Mouse (Mus musculus) layer of hippocampus, adult 2 months (tissue): ENCODE measurements around the gene Cds1. TPM values are rescaled to one million over a fixed set of nuclear protein-coding genes. Genes with fewer than 3 reads are reported as not detected.

Source experiments
- DNase-seq, 2 experiments: peaks; one replicate each; pipeline ENCODE4 v3.0.0; 2022; ENCODE audit warnings: low spot score in 2 of 2
- H3K27ac ChIP-seq: fragments of 200-600 bp; 2 replicates; pipeline ENCODE4 v1.8.1; 2022
- H3K4me3 ChIP-seq: fragments of 200-600 bp; 2 replicates; pipeline ENCODE4 v1.8.1; 2022; ENCODE audit warnings: mild to moderate bottlenecking
- CTCF ChIP-seq: fragments of 200-600 bp; conservative IDR thresholded peaks from 2 replicates; pipeline ENCODE4 v1.8.1; 2022; ENCODE audit warnings: antibody characterized with exemption, mild to moderate bottlenecking, moderate library complexity
- long read RNA-seq, 2 experiments: library from polyadenylated mRNA; stranded (forward); transcript quantifications; one replicate each; pipeline ENCODE4 v2.0.0; 2021; ENCODE audit warnings: borderline mapping rate in 2 of 2
- total RNA-seq, 2 experiments: library from RNA; stranded (reverse); gene quantifications; 2 replicates each; pipeline ENCODE4 v1.2.3; 2021

Gene Cds1
- 10 to 100 TPM; 58.4 to 60.3 TPM for total RNA-seq
- long read RNA-seq, experiment 1, transcript Cds1-201 (13 exons, 3,924 nt) = major isoform, 59 of 71 reads
- long read RNA-seq, experiment 1, partial matches to known transcripts = 5 of 71 reads
- long read RNA-seq, experiment 1, other reads (novel, unspliced or antisense) = 7 of 71 reads
- long read RNA-seq, experiment 2, transcript Cds1-201 (13 exons, 3,924 nt) = major isoform, 81 of 96 reads
- long read RNA-seq, experiment 2, partial matches to known transcripts = 9 of 96 reads
- long read RNA-seq, experiment 2, other reads (novel, unspliced or antisense) = 6 of 96 reads

DNA sequence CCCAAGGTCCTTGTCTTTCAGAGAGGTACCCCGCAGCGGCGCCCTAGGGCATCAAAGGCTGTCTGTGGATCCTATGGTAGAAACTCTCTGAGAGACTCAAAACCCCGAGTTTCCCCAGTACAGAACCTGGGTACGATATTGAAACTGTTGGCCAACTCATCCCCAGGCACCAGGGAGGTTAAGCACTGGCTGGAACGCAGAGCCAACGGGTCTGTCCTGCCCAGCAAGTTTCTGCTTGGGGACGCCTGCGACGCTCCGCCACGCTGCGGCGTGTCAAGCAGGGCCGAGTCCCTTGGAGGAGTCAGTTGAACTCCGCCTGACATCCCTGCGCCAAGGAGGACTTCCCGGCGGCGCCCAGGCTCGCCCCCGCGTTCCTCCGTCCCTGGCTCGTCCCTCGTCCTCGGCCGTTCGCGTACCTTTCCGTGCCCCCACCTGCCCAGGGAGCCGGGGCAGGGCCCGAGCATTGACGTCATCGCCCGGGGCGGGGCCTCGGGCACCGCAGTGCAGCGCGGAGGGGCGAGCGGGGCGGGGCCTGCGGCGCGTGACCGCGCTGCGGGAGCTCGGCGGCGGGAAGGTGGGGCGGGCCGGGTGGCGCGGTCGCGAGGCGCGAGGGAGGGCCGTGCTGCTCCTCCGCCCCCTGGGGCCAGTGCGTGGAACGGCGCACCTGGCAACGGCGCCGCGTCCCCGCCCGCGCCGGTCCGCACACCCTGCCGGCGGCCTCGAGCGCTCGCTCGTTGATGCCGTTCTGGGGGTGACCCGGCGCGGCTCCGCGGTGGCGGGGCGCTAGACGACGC lies at the start of gene Cds1:
Gene Cds1 (plus strand): TSS at position 577 of the 794 bp plus-strand sequence.
- Histone ChIP-seq H3K27ac (peak within 1 kb of the TSS; percentile 85), H3K4me3 (peak within 1 kb of the TSS; percentile 76)
- peak; percentile 77 to 84 for DNase-seq
- peak; percentile 23; the same call in 1 of the 2 replicates for TF ChIP-seq CTCF

DNA sequence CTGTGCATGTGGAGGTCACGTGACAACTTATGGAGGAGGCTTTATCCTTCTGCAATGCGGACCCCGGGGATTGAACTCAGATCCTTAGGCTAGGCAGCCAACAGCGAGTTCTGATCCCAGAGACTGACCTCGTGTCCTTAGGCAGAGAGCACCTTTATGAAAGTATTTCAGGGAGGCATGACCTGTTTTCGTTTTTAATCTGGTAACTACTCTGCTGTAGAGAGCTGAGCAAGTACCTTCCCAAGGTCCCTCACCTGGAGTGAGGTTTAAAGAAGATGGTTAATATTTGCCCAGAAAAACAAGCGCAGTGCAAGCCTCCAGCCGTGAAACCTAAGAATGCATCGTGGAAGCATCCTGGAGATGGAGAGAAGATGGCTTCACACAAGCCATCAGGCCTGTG lies 40.7 kb upstream of the Cds1 start:
- Histone ChIP-seq H3K27ac (no peak overlapping the region), H3K4me3 (no peak overlapping the region)
- no peak for DNase-seq
- no peak for TF ChIP-seq CTCF

DNA sequence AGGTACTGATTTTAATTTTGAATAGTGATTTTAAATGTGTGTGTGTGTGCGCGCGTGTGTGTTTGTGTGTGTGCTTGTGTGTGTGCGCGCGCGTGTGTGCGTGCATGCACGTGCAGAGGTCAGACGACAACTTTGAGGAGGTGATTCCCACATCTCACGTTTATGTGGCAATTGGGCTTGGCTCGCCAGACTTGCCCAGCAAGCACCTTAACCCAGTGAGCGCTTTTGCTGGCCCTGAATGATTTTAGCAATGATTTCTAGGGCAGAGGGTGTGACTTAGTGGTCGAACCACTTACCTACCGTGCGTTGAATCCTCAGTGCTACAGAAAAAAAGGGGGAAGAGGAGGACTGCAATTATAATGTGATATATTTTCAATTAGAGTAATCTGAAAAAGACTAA lies 40.2 kb upstream of the Cds1 start:
- DNase-seq = no peak
- Histone ChIP-seq H3K27ac (no peak overlapping the region), H3K4me3 (no peak overlapping the region)
- TF ChIP-seq CTCF = no peak

DNA sequence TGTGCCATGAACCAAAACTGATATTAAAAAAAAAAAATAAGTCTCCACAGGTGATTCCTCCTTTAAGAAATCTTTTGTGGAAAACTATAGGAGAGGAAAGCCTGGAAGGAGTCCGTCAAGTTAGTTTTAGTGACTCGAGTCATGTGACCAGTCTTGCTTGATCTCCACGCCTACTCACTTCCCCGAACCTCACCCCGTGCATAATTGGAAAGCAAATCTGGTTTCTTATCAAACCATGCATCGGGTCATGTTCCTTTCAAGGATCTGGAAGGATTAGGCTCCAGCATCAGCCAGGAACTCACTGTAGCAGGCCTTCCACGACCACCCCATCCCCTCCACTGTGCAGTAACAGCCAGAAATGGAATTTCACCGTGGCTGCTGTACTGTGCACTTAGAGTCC lies 39.2 kb upstream of the Cds1 start:
- no peak for TF ChIP-seq CTCF
- H3K27ac ChIP-seq = no peak overlapping the region

DNA sequence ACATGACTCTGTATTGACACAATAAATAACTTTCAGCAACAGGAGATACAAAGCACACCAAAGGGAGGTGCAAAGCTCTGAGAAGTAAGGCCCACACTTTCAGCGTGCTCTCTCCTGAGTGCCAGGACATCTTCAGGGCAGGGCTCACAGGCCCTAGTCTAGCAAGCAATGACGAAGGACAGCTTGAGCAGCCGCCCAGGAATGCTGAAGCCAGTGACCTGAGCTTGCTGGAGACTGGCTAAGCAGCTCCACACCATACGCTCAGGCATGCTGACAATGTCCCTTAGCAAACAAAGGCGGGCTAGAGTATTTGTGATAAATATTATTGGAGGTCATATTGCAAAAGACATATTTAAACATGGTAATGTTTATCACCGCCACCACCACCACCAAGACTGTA lies 38.6 kb upstream of the Cds1 start:
- no peak overlapping the region for H3K27ac ChIP-seq
- H3K4me3 ChIP-seq = no peak overlapping the region
- DNase-seq = no peak
- TF ChIP-seq CTCF = no peak

More for the DNA sequence above, 39.2 kb upstream of the Cds1 start:
- DNase-seq = no peak
- no peak overlapping the region for H3K4me3 ChIP-seq

DNA sequence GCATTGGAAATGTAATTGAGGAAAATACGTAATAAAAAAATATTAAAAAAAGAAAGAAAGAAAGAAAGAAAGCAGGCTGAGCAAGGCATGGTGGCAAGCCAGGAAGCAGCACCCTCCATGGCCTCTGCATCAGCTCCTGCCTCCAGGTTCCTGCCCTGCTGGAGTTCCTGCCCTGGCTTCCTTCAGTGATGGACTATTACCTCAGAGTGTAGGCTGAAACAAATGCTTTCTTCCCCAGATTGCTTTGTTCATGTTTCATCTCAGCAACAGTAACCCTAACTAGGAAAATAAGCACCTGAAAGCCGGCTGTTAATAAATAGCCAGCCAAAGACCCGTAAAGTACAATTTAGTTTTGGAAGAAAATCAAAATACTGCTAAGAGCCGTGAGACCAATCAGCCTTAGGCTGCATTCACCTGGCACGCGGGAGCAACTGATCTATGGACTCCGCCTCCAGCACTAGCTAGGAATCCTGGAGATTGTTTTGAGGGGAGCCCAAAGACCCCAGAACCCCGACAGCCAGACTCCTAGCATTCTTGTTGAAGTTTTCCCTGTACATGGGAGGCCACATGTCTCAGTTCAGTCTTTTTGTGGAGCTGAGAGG lies 36.5 kb upstream of the Cds1 start:
- no peak for TF ChIP-seq CTCF
- Histone ChIP-seq H3K4me3 (no peak overlapping the region), H3K27ac (no peak overlapping the region)
- DNase-seq = no peak

DNA sequence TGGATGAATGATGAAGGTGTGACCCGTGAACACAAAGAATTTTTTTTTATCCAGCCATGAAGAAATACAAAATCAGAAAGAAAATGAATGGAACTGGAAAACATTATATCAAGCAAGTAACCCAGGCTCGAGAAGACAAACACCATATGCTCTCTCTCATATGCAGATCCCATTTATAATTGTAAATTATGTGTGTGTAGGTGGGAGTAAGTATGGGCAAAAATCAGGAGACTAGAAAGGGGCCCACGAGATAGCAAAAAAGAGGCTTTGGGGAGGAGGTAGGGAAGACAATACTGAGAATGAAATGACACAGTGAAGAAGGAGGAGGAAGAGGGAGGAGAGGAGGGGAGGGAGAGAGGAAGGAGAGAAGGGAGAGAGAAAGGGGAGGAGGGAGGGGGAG lies 27.6 kb upstream of the Cds1 start:
- TF ChIP-seq CTCF = no peak
- peak in 1 of 2 experiments; percentile 53 for DNase-seq
- Histone ChIP-seq H3K4me3 (no peak overlapping the region), H3K27ac (peak overlapping the region; percentile 58; the same call in 1 of the 2 replicates)

DNA sequence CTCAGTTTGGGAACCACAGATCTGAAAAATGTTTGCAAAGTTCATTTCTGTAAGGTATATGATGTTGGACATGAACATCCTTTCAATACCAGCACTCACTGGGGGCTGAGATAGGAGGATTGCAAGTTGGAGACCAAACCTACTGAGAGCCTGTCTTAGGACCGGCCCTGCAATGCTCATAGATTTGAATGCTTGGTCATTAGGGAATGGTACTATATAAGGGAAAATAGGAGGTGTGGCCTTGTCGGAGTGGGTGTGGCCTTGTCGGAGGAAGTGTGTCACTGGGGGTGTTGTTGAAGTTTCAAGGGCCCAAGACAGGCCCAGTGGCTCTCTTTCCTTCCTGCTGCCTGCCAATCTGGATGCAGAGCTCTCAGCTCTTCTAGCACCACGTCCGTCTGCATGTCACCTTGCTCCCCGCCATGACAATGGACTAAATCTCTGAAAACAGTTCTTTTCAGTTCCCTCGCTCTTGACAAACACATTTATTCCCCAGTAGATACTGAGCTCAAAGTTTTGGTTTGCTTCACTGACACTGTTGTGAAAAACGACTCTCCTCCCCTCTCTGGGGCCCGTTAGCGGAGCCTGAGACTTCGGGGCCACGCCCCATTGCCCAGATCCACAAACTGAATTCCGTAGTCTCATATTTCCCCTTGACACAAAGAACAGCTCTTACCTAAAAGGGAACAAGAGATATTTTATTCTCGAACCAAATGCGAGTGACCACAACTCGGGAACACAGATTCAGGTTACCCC lies 24.3 kb upstream of the Cds1 start:
- H3K4me3 ChIP-seq = no peak overlapping the region
- DNase-seq = no peak
- no peak for TF ChIP-seq CTCF
- H3K27ac ChIP-seq = no peak overlapping the region

DNA sequence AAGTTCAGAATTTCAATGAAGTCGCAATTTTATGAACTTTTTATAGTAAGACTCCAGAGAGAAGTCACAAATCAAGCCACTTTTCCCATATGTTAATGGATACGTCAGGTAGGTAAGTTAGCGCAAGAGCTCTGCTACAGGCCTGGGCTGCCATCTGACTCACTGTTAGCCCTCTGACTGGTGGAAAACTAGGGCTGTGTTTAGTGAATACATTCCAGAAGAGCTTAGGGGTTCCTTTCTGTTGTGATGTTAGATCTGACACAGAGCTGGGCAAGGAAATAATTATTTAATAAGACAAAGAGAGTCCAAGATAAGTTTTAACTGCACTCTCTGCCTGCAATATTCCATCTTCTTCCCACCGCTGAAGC lies 23.7 kb upstream of the Cds1 start:
- Histone ChIP-seq H3K27ac (no peak overlapping the region), H3K4me3 (no peak overlapping the region)
- no peak for DNase-seq
- no peak for TF ChIP-seq CTCF

DNA sequence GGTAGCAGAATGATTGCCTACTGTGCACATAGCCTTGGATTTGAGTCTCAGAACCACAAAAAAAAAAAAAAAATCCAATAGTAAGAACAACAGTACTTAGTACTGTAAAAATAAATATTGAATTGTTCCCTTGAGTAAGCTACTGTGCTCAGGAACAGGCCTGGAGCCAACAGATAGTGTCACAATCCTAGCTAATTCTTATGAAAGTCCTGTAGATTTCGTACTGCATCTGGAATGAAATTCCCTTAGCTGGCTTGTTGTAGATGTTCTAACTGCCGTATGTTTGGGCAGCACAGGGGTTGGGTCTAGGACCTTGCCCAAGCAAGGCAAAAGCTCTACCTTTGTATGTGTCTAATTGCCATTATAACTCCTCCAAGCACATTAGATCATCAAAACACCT lies 22.9 kb upstream of the Cds1 start:
- H3K4me3 ChIP-seq = no peak overlapping the region
- DNase-seq = no peak
- no peak overlapping the region for H3K27ac ChIP-seq
- TF ChIP-seq CTCF = no peak

DNA sequence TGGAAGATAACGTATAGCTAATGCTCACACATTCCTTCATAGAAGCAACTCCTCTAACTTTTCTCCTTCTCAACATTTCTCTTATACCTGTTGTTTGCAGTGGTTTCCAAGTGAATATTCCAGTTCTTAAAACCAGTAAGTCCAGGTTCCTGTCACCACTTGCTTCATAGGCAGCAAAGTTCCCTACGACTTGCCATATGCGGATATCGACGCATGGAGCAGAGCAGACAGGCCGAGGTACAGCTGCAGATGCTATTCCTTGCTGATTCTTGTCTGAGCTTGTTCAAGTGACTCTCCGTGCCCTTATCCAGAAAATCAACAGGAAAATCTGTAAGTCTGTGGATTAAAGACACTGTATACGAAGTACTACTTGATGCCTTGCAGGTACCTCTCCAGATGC lies 22.5 kb upstream of the Cds1 start:
- no peak overlapping the region for H3K27ac ChIP-seq
- no peak for TF ChIP-seq CTCF
- no peak for DNase-seq
- no peak overlapping the region for H3K4me3 ChIP-seq

DNA sequence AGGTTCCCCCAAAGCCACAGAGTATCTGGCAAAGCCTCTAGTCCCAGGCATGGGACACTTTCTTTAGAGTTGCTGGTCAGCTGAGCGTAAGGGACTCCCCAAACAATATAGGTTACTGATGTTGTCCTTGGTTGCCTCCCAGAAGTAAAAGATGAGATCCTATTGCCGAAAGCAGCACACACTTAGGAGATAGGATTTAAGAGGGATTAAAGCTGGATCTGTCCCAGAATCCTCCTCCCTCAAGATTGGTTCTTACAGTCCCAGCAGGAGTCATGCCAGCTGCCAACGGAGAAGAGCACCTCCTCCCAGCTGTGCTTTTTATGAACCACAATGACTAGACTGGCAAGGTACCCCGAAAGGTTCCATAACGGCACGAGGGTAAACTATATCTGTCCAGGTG lies 20.0 kb upstream of the Cds1 start:
- H3K4me3 ChIP-seq = no peak overlapping the region
- H3K27ac ChIP-seq = no peak overlapping the region
- TF ChIP-seq CTCF = no peak
- no peak for DNase-seq

DNA sequence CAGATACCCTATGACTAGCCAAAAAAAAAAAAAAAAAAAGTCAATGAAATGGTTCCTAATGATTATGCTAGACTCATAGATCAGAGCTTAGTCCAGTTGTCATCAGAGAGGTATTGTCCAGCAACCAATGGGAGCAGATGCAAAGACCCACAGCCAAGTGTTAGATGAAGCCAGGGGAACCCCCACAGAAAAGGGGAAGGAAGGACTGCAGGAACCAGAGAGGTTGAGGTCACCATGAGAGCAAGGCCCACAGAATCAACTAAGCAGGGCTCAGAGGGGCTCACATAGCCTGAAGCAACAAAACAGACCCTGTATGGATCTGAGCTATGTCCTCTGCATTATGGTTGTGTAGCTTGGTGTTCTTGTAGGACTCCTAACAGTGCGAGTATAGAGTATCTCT lies 11.2 kb upstream of the Cds1 start:
- H3K4me3 ChIP-seq = no peak overlapping the region
- no peak overlapping the region for H3K27ac ChIP-seq
- DNase-seq = no peak
- TF ChIP-seq CTCF = no peak
